Mouse (Mus musculus) CH12.LX (cell line): ENCODE data around the gene Pus7l. TPM values are rescaled to one million over a fixed set of nuclear protein-coding genes. Genes with fewer than 3 reads are reported as not detected.

Experiments used
- DNase-seq: peaks from one replicate; pipeline ENCODE4 v3.0.0-alpha.2; 2013; ENCODE audit errors: extremely low read depth
- H3K27ac ChIP-seq: 2 replicates; pipeline ENCODE4 v1.5.1; 2012; ENCODE audit warnings: low read depth, mild to moderate bottlenecking, control low read depth, moderate library complexity; ENCODE audit not compliant: insufficient read depth
- H3K27me3 ChIP-seq: replicated peaks from 2 replicates; pipeline ENCODE3; 2012; ENCODE audit warnings: inconsistent platforms
- H3K36me3 ChIP-seq, 2 experiments: replicated peaks in 1 of 2; 2 replicates each; pipeline versions ENCODE3 to v1.6.1; 2012; ENCODE audit warnings: inconsistent platforms in 1 of 2, low read length in 1 of 2, mild to moderate bottlenecking in 1 of 2, mixed read lengths in 1 of 2, moderate library complexity in 1 of 2; ENCODE audit not compliant: control insufficient read depth in 1 of 2, insufficient read depth in 1 of 2
- H3K4me1 ChIP-seq, 2 experiments: 2 replicates each; pipeline ENCODE4 v1.6.1; 2012; ENCODE audit warnings: inconsistent platforms in 1 of 2, moderate library complexity in 1 of 2; ENCODE audit not compliant: insufficient read depth in 2 of 2, control insufficient read depth in 1 of 2
- H3K4me2 ChIP-seq: 2 replicates; pipeline ENCODE4 v1.6.1; 2012; ENCODE audit warnings: low read depth, mild to moderate bottlenecking, control low read depth; ENCODE audit not compliant: poor library complexity, insufficient read depth, severe bottlenecking
- H3K4me3 ChIP-seq, 3 experiments: fragments of 150-350 bp in 1 of 3; sonication (generic) in 1 of 3; replicated peaks in 1 of 3; 2 replicates each; pipeline versions ENCODE3 to v1.5.1; 2011 to 2012; ENCODE audit warnings: low read depth in 2 of 3, low read length in 2 of 3, mild to moderate bottlenecking in 2 of 3, moderate library complexity in 2 of 3, control low read depth in 1 of 3, improper control_type of control experiment in 1 of 3, inconsistent platforms in 1 of 3, mixed read lengths in 1 of 3; ENCODE audit not compliant: poor library complexity in 1 of 3
- H3K79me2 ChIP-seq: replicated peaks from 2 replicates; pipeline ENCODE4 v1.6.1; 2012; ENCODE audit warnings: mild to moderate bottlenecking, moderate library complexity; ENCODE audit not compliant: control insufficient read depth, poor library complexity, insufficient read depth, severe bottlenecking; ENCODE audit errors: extremely low read depth
- H3K9ac ChIP-seq: 2 replicates; pipeline ENCODE4 v1.6.1; 2012; ENCODE audit warnings: low read depth, mild to moderate bottlenecking, control low read depth, moderate library complexity; ENCODE audit not compliant: insufficient read depth
- H3K9me3 ChIP-seq: replicated peaks from 2 replicates; pipeline ENCODE3; 2012; ENCODE audit warnings: low read length, inconsistent platforms, mixed read lengths
- BHLHE40 ChIP-seq: IDR thresholded peaks from 2 replicates; pipeline ENCODE4 v1.6.1; 2011; ENCODE audit warnings: mild to moderate bottlenecking, low read depth, low read length, improper control_type of control experiment
- CHD1 ChIP-seq: IDR thresholded peaks from 2 replicates; pipeline ENCODE4 v1.6.1; 2012; ENCODE audit warnings: low read depth, low read length, improper control_type of control experiment, inconsistent platforms
- CHD2 ChIP-seq: IDR thresholded peaks from 2 replicates; pipeline ENCODE4 v1.6.1; 2011; ENCODE audit warnings: low read length, improper control_type of control experiment
- CTCF ChIP-seq, 2 experiments: IDR thresholded peaks in 1 of 2; conservative IDR thresholded peaks in 1 of 2; 2 replicates each; pipeline ENCODE4 v1.5.1; 2011 to 2012; ENCODE audit warnings: low read depth in 2 of 2, low read length in 2 of 2, improper control_type of control experiment in 1 of 2, inconsistent platforms in 1 of 2, mild to moderate bottlenecking in 1 of 2, moderate library complexity in 1 of 2
- E2F4 ChIP-seq: IDR thresholded peaks from 2 replicates; pipeline ENCODE4 v1.6.1; 2011; ENCODE audit warnings: low read depth, low read length, improper control_type of control experiment; ENCODE audit not compliant: insufficient replicate concordance
- ELF1 ChIP-seq: IDR thresholded peaks from 2 replicates; pipeline ENCODE4 v1.6.1; 2014; ENCODE audit warnings: low read depth, mild to moderate bottlenecking, inconsistent platforms, low read length, improper control_type of control experiment
- EP300 ChIP-seq: IDR thresholded peaks from 2 replicates; pipeline ENCODE4 v1.6.1; 2011; ENCODE audit warnings: low read length, improper control_type of control experiment
- ETS1 ChIP-seq: conservative IDR thresholded peaks from 2 replicates; pipeline ENCODE4 v1.6.1; 2012; ENCODE audit warnings: low read depth, mild to moderate bottlenecking, inconsistent platforms, low read length, improper control_type of control experiment, moderate library complexity
- GABPA ChIP-seq: IDR thresholded peaks from 2 replicates; pipeline ENCODE4 v1.6.1; 2012; ENCODE audit warnings: low read depth, low read length, improper control_type of control experiment, inconsistent platforms; ENCODE audit not compliant: insufficient replicate concordance
- HCFC1 ChIP-seq: IDR thresholded peaks from 2 replicates; pipeline ENCODE4 v1.6.1; 2012; ENCODE audit warnings: low read depth, mild to moderate bottlenecking, inconsistent platforms, low read length, improper control_type of control experiment
- IRF4 ChIP-seq: IDR thresholded peaks from 2 replicates; pipeline ENCODE4 v1.6.1; 2014; ENCODE audit warnings: low read depth, mild to moderate bottlenecking, inconsistent platforms, low read length, improper control_type of control experiment
- JUN ChIP-seq: IDR thresholded peaks from 2 replicates; pipeline ENCODE4 v1.6.1; 2011; ENCODE audit warnings: low read depth, mild to moderate bottlenecking, low read length, improper control_type of control experiment, moderate library complexity; ENCODE audit not compliant: insufficient read depth
- JUND ChIP-seq: conservative IDR thresholded peaks from 2 replicates; pipeline ENCODE4 v1.6.1; 2011; ENCODE audit warnings: low read depth, low read length, improper control_type of control experiment
- KAT2A ChIP-seq: IDR thresholded peaks from 2 replicates; pipeline ENCODE4 v1.6.1; 2012; ENCODE audit warnings: low read length, improper control_type of control experiment, inconsistent platforms; ENCODE audit not compliant: insufficient replicate concordance
- MAFK ChIP-seq: IDR thresholded peaks from 2 replicates; pipeline ENCODE4 v1.6.1; 2011; ENCODE audit warnings: low read length, improper control_type of control experiment; ENCODE audit not compliant: insufficient replicate concordance
- MAX ChIP-seq: IDR thresholded peaks from 2 replicates; pipeline ENCODE4 v1.6.1; 2011; ENCODE audit warnings: low read length, improper control_type of control experiment
- MAZ ChIP-seq: IDR thresholded peaks from 2 replicates; pipeline ENCODE4 v1.6.1; 2012; ENCODE audit warnings: low read depth, mild to moderate bottlenecking, inconsistent platforms, low read length, improper control_type of control experiment, moderate library complexity
- MEF2A ChIP-seq: IDR thresholded peaks from 2 replicates; pipeline ENCODE4 v1.6.1; 2014; ENCODE audit warnings: low read depth, mild to moderate bottlenecking, inconsistent platforms, low read length, improper control_type of control experiment, borderline replicate concordance
- MXI1 ChIP-seq: IDR thresholded peaks from 2 replicates; pipeline ENCODE4 v1.6.1; 2011; ENCODE audit warnings: mild to moderate bottlenecking, low read depth, low read length, improper control_type of control experiment
- MYC ChIP-seq: IDR thresholded peaks from 2 replicates; pipeline ENCODE4 v1.6.1; 2011; ENCODE audit warnings: low read depth, mild to moderate bottlenecking, improper control_type of control experiment, low read length
- NELFE ChIP-seq: IDR thresholded peaks from 2 replicates; pipeline ENCODE4 v1.6.1; 2011; ENCODE audit warnings: low read depth, low read length, improper control_type of control experiment
- NRF1 ChIP-seq: IDR thresholded peaks from 2 replicates; pipeline ENCODE4 v1.6.1; 2014; ENCODE audit warnings: low read depth, mild to moderate bottlenecking, inconsistent platforms, low read length, improper control_type of control experiment, moderate library complexity
- PAX5 ChIP-seq: IDR thresholded peaks from 2 replicates; pipeline ENCODE4 v1.6.1; 2012; ENCODE audit warnings: low read length, inconsistent platforms, mixed read lengths
- POLR2A ChIP-seq: IDR thresholded peaks from 2 replicates; pipeline ENCODE4 v1.6.1; 2011; ENCODE audit warnings: low read depth, mild to moderate bottlenecking, improper control_type of control experiment, low read length
- POLR2AphosphoS2 ChIP-seq: IDR thresholded peaks from 2 replicates; pipeline ENCODE4 v1.6.1; 2011; ENCODE audit warnings: low read depth, low read length, improper control_type of control experiment
- RAD21 ChIP-seq: IDR thresholded peaks from 2 replicates; pipeline ENCODE4 v1.6.1; 2011; ENCODE audit warnings: low read depth, mild to moderate bottlenecking, low read length, improper control_type of control experiment, moderate library complexity
- RCOR1 ChIP-seq: conservative IDR thresholded peaks from 2 replicates; pipeline ENCODE4 v1.6.1; 2012; ENCODE audit warnings: low read depth, mild to moderate bottlenecking, inconsistent platforms, low read length, improper control_type of control experiment
- SIN3A ChIP-seq: IDR thresholded peaks from 2 replicates; pipeline ENCODE4 v1.6.1; 2012; ENCODE audit warnings: low read length, improper control_type of control experiment, inconsistent platforms
- SMC3 ChIP-seq: IDR thresholded peaks from 2 replicates; pipeline ENCODE4 v1.6.1; 2011; ENCODE audit warnings: low read depth, low read length, improper control_type of control experiment
- TBP ChIP-seq: conservative IDR thresholded peaks from 2 replicates; pipeline ENCODE4 v1.6.1; 2011; ENCODE audit warnings: low read depth, low read length, improper control_type of control experiment
- TCF12 ChIP-seq: IDR thresholded peaks from 2 replicates; pipeline ENCODE4 v1.6.1; 2014; ENCODE audit warnings: low read depth, mild to moderate bottlenecking, inconsistent platforms, low read length, improper control_type of control experiment
- UBTF ChIP-seq: IDR thresholded peaks from 2 replicates; pipeline ENCODE4 v1.6.1; 2012; ENCODE audit warnings: low read depth, mild to moderate bottlenecking, inconsistent platforms, low read length, improper control_type of control experiment, moderate library complexity
- USF1 ChIP-seq: IDR thresholded peaks from 2 replicates; pipeline ENCODE4 v1.6.1; 2014; ENCODE audit warnings: low read depth, mild to moderate bottlenecking, inconsistent platforms, low read length, improper control_type of control experiment
- USF2 ChIP-seq: conservative IDR thresholded peaks from 2 replicates; pipeline ENCODE4 v1.6.1; 2011; ENCODE audit warnings: low read depth, low read length, improper control_type of control experiment
- ZC3H11A ChIP-seq: IDR thresholded peaks from 2 replicates; pipeline ENCODE4 v1.6.1; 2012; ENCODE audit warnings: low read depth, mild to moderate bottlenecking, inconsistent platforms, low read length, improper control_type of control experiment
- ZKSCAN1 ChIP-seq: IDR thresholded peaks from 2 replicates; pipeline ENCODE4 v1.6.1; 2012; ENCODE audit warnings: low read depth, inconsistent platforms, low read length, improper control_type of control experiment, borderline replicate concordance
- ZMIZ1 ChIP-seq: IDR thresholded peaks from 2 replicates; pipeline ENCODE4 v1.6.1; 2012; ENCODE audit warnings: low read depth, mild to moderate bottlenecking, inconsistent platforms, low read length, improper control_type of control experiment
- ZNF384 ChIP-seq: IDR thresholded peaks from 2 replicates; pipeline ENCODE4 v1.6.1; 2012; ENCODE audit warnings: low read depth, low read length, improper control_type of control experiment, inconsistent platforms
- dilution Hi-C: fragments of 300-500 bp; cut with MboI; formaldehyde crosslinking; loops from 2 replicates; pipeline ENCODE4 v1.14.3; 2020; ENCODE audit warnings: low sequenced_read_pairs; ENCODE audit not compliant: extremely low pct_unique_long_range_greater_than_20kb, extremely low pct_ligation_motif_present
- in situ Hi-C: fragments of 300-500 bp; cut with MboI; formaldehyde crosslinking; loops from 3 replicates; pipeline ENCODE4 v1.14.3; 2019; ENCODE audit warnings: low sequenced_read_pairs, low pct_ligation_motif_present, low pct_unique_long_range_greater_than_20kb, mixed read lengths
- polyA plus RNA-seq: library from polyadenylated mRNA; unstranded; fragments of >175 nt; gene quantifications from 2 replicates; pipeline ENCODE4 v1.2.1, GENCODE M21; 2012; ENCODE audit warnings: low read depth; ENCODE audit not compliant: insufficient read length
- total RNA-seq, 2 experiments: library from RNA; depleted of rRNA; stranded (reverse); fragments of 300-350 nt in 1 of 2; fragments of >200 nt in 1 of 2; gene quantifications; 2 replicates each; pipeline ENCODE4 v1.2.3; 2012 to 2014

Gene Pus7l
- 14.8 and 17.5 TPM in 2 replicates for total RNA-seq (2012; rRNA removed)
- total RNA-seq (2014; rRNA removed): 16.9 and 19.5 TPM in 2 replicates
- 15.0 and 15.2 TPM in 2 replicates for polyA plus RNA-seq

GRCm38 (mm10) chr15:94543409-94544051 is at the start of gene Pus7l, which contains the start of gene Irak4:
Gene Pus7l, minus strand, starts transcription at chr15:94543547.
Gene Irak4, plus strand, starts transcription at chr15:94543643.
- no peak for TF ChIP-seq ZNF384
- TF ChIP-seq JUN: no peak
- no peak for TF ChIP-seq IRF4
- TF ChIP-seq MEF2A: peak; percentile 13; the same call in 1 of the 2 replicates
- TF ChIP-seq PAX5: no peak
- TF ChIP-seq POLR2A: peak; percentile 82
- TF ChIP-seq SIN3A: peak; percentile 53; the same call in 1 of the 2 replicates
- no peak for TF ChIP-seq USF2
- TF ChIP-seq EP300: no peak
- peak; percentile 86 for TF ChIP-seq ELF1
- TF ChIP-seq BHLHE40: no peak
- TF ChIP-seq MAX: no peak
- no peak; the same call in 1 of the 2 replicates for TF ChIP-seq POLR2AphosphoS2
- no peak for TF ChIP-seq CHD2
- TF ChIP-seq HCFC1: peak; percentile 51; the same call in 1 of the 2 replicates
- peak; percentile 92 for TF ChIP-seq NRF1
- TF ChIP-seq MYC: no peak
- no peak for TF ChIP-seq JUND
- TF ChIP-seq MAZ: no peak
- TF ChIP-seq UBTF: 0 out of 2 replicates have a peak, but pooled peaks have one; percentile 55
- TF ChIP-seq ETS1: no peak
- no peak for TF ChIP-seq MAFK
- TF ChIP-seq TBP: 0 out of 2 replicates have a peak, but pooled peaks have one; percentile 29
- peak; percentile 56; the same call in 1 of the 2 replicates for TF ChIP-seq TCF12
- TF ChIP-seq KAT2A: no peak
- TF ChIP-seq NELFE: peak; percentile 93
- TF ChIP-seq CHD1: no peak
- TF ChIP-seq ZKSCAN1: no peak
- no peak for TF ChIP-seq CTCF (conservative IDR thresholded peaks at IDR 0.05 in 1 of 2, IDR thresholded peaks at IDR 0.05 in 1 of 2; ENCODE audit: low read depth in 2 of 2, low read length in 2 of 2)
- TF ChIP-seq RAD21: no peak
- TF ChIP-seq ZC3H11A: no peak
- TF ChIP-seq MXI1: peak; percentile 7; the same call in 1 of the 2 replicates
- TF ChIP-seq SMC3: no peak
- peak; percentile 77 for TF ChIP-seq ZMIZ1
- no peak for TF ChIP-seq RCOR1
- no peak for TF ChIP-seq E2F4
- TF ChIP-seq GABPA: no peak
- no peak for TF ChIP-seq USF1
- Histone ChIP-seq H3K36me3 (peaks cover under 1 to 34% of the 10 kb centered on the region in 2 experiments), H3K79me2 (no peaks in the 10 kb centered on the region), H3K27ac (peak within 1 kb of the TSS; percentile 34; the same call in 1 of the 2 replicates), H3K27me3 (no peaks in the 10 kb centered on the region), H3K9me3 (no peaks in the 10 kb centered on the region), H3K4me2 (peak within 1 kb of the TSS; percentile 99), H3K9ac (peak within 1 kb of the TSS; percentile 64), H3K4me3 (peak within 1 kb of the TSS; percentile 79 to 98 (median 87)), H3K4me1 (peaks cover 7 to 42% of the 10 kb centered on the region in 2 experiments; a peak in 3 of 4 replicates)
- in situ Hi-C loops: loop anchor here (10.0 to 25.0 kb wide), 4 partner anchors 51 to 1006 kb away; no protein-coding TSS in a partner anchor
- DNase-seq: peak; percentile 97
- dilution Hi-C loops: no loop called here
